Comparison of ENCODE assay signal across 18 mouse cellular contexts in genomic region chr4:59419211-59419610, GRCm38 (mm10). TPM values are rescaled to one million over a fixed set of nuclear protein-coding genes. Genes with fewer than 3 reads are reported as not detected.
DNase-seq lines count a peak whose midpoint lies in the region; ATAC-seq and TF ChIP-seq lines count a peak whose summit lies in the region.
"Had no signal": no experiment of that assay in that cellular context is flagged by ENCODE, and none has a peak within 500 bp of the region (broad histone marks: within the 10 kb centered on the region; RNA-seq: fewer than 3 reads in every experiment).

No protein-coding gene starts in this region.

- H3K27ac ChIP-seq in heart, embryonic 12.5 days (ENCODE audit: poor library complexity, severe bottlenecking) = no peak overlapping the region
- H3K27ac ChIP-seq in bone marrow macrophage, adult 2 months (ENCODE audit: insufficient read depth, low read depth, low read length) = peak overlapping the region; percentile 77
- H3K27ac ChIP-seq in lung, embryonic 14.5 days (ENCODE audit: low read depth) = no peak overlapping the region
- H3K27ac ChIP-seq in macrophage = peak overlapping the region; percentile 24
- H3K27ac ChIP-seq: liver, embryonic 13.5 days; stomach, embryonic 15.5 days had no signal

- H3K27me3 ChIP-seq in heart, embryonic 12.5 days (replicated peaks) = no peaks in the 10 kb centered on the region
- H3K27me3 ChIP-seq in lung, embryonic 14.5 days (ENCODE audit: insufficient read depth, low read length) = no peaks in the 10 kb centered on the region
- H3K27me3 ChIP-seq: liver, embryonic 13.5 days; stomach, embryonic 15.5 days had no signal

- no peak overlapping the region for H3K4me3 ChIP-seq in heart, embryonic 12.5 days
- H3K4me3 ChIP-seq in bone marrow macrophage, adult 2 months (ENCODE audit: insufficient read depth, low read length) = peak overlapping the region; percentile 10; the same call in 1 of the 2 replicates
- no peak overlapping the region for H3K4me3 ChIP-seq in lung, embryonic 14.5 days (ENCODE audit: low read depth, low read length)
- H3K4me3 ChIP-seq in macrophage (ENCODE audit: inconsistent target) = no peak overlapping the region
- H3K4me3 ChIP-seq: liver, embryonic 13.5 days; stomach, embryonic 15.5 days had no signal

- no peaks in the 10 kb centered on the region for H3K79me2 ChIP-seq in macrophage (ENCODE audit: inconsistent target)

- peaks cover 9% of the 10 kb centered on the region for H3K4me1 ChIP-seq in heart, embryonic 12.5 days (replicated peaks)
- H3K4me1 ChIP-seq in bone marrow macrophage, adult 2 months (ENCODE audit: control insufficient read depth, insufficient read depth, low read length) = peaks cover 39% of the 10 kb centered on the region
- peaks cover 5% of the 10 kb centered on the region; the same call in 1 of the 2 replicates for H3K4me1 ChIP-seq in lung, embryonic 14.5 days (ENCODE audit: insufficient read depth)
- H3K4me1 ChIP-seq: liver, embryonic 13.5 days had no signal

- TF ChIP-seq CTCF in bone marrow macrophage, adult 2 months (IDR thresholded peaks at IDR 0.05; ENCODE audit: low read depth, low read length) = no peak
- TF ChIP-seq CTCF in lung, embryonic 14.5 days (IDR thresholded peaks at IDR 0.05; ENCODE audit: low read depth) = no peak

- peak; percentile 93 for DNase-seq in heart, adult 11 months
- peak; percentile 40 for DNase-seq in lung, embryonic 14.5 days
- no peak for DNase-seq in embryo, embryonic 11 days
- DNase-seq in thymus, postnatal 10 days (ENCODE audit: low spot score in 2 of 2) = no peak
- DNase-seq: B cell, adult 2 months; cerebellum, postnatal 25 days; forebrain, postnatal 0 days; gastrocnemius, postnatal 10 days; kidney, adult 18-20 months; kidney, postnatal 4 days; liver, embryonic 13.5 days; thymus, postnatal 25 days had no signal

- ATAC-seq in heart, embryonic 12.5 days (ENCODE audit: insufficient number of reproducible peaks, low FRiP score) = no peak
- no peak for ATAC-seq in lung, embryonic 14.5 days (ENCODE audit: insufficient read depth)
- ATAC-seq: forebrain, postnatal 0 days; hindbrain, embryonic 16.5 days had no signal

- H3K4me2 ChIP-seq in heart, embryonic 12.5 days = no peak overlapping the region
- no peak overlapping the region for H3K4me2 ChIP-seq in lung, embryonic 14.5 days
- H3K4me2 ChIP-seq: liver, embryonic 13.5 days; midbrain, embryonic 11.5 days; stomach, embryonic 15.5 days had no signal

- 0 out of 2 replicates have a peak, but pooled peaks cover 4% of the 10 kb centered on the region for H3K36me3 ChIP-seq in heart, embryonic 12.5 days
- no peaks in the 10 kb centered on the region for H3K36me3 ChIP-seq in lung, embryonic 14.5 days (ENCODE audit: insufficient read depth)
- H3K36me3 ChIP-seq in macrophage (ENCODE audit: inconsistent target) = no peaks in the 10 kb centered on the region
- H3K36me3 ChIP-seq: stomach, embryonic 15.5 days had no signal

- 81% methylated on average over 4 of the region's 4 CpGs for WGBS in heart, embryonic 12.5 days
- WGBS in lung, embryonic 14.5 days = 73% methylated on average over 4 of the region's 4 CpGs
- WGBS in macrophage (ENCODE audit: missing documents) = 45% methylated on average over 4 of the region's 4 CpGs

- no peaks in the 10 kb centered on the region for H3K9me3 ChIP-seq in heart, embryonic 12.5 days (replicated peaks)
- no peaks in the 10 kb centered on the region for H3K9me3 ChIP-seq in lung, embryonic 14.5 days (ENCODE audit: low read depth, low read length)
- H3K9me3 ChIP-seq: liver, embryonic 13.5 days; stomach, embryonic 15.5 days had no signal

- TF ChIP-seq POLR2A in bone marrow macrophage, adult 2 months (IDR thresholded peaks at IDR 0.05; ENCODE audit: borderline replicate concordance, low read depth, low read length) = no peak

- H3K9ac ChIP-seq in heart, embryonic 12.5 days = no peak overlapping the region
- H3K9ac ChIP-seq in lung, embryonic 14.5 days = no peak overlapping the region
- H3K9ac ChIP-seq: forebrain, postnatal 0 days; liver, embryonic 13.5 days; stomach, embryonic 15.5 days had no signal

RNA-seq across cellular contexts. Expression of gene Susd1, which starts 19.2 kb away (rescaled TPM):
- 9.0 and 10.0 TPM in 2 replicates for polyA plus RNA-seq in heart, embryonic 12.5 days (2016; fragmentation: Nextera tagmentation; extraction: Ambion mirVana)
- 12.2 and 18.1 TPM in 2 replicates for polyA plus RNA-seq in bone marrow macrophage, adult 2 months (2012; ENCODE audit: insufficient read depth, insufficient read length, missing spikeins)
- 5.1 and 5.6 TPM in 2 replicates for polyA plus RNA-seq in lung, embryonic 14.5 days (2014; fragmentation: Nextera tagmentation; extraction: Ambion mirVana)
- total RNA-seq in macrophage (2018; cell fraction: chromatin; rRNA removed) = 10 to 100 TPM; 15.2 to 52.3 (median 33.6) TPM
- 10 to 100 TPM; 11.5 to 16.3 (median 13.2) TPM for total RNA-seq in macrophage (2018; cell fraction: cytosol; rRNA removed)
- 10 to 100 TPM; 20.6 to 50.5 (median 30.7) TPM for total RNA-seq in macrophage (2018; cell fraction: nucleus; rRNA removed)
- 10.8 to 18.9 TPM (median 18.4 TPM) in 3 replicates for polyA plus RNA-seq in macrophage (2018)

Comparison
In these comparisons a context has a peak if more than half of its experiments do, and no peak if none do; other contexts are left out.
1. DNase-seq: peak in heart, adult 11 months (single experiment) and lung, embryonic 14.5 days (single experiment); none in embryo, embryonic 11 days (single experiment) and thymus, postnatal 10 days (0 of 2).
2. H3K27ac ChIP-seq: peak in bone marrow macrophage, adult 2 months (single experiment) and macrophage (single experiment); none in heart, embryonic 12.5 days (single experiment) and lung, embryonic 14.5 days (single experiment).